Mouse (Mus musculus): ENCODE data around the gene Trp53bp2.

GRCm38 (mm10) chr1:182497736-182498135 lies 88.8 kb downstream of the Trp53bp2 start:
- TF ChIP-seq FLI1 (IDR thresholded peaks at IDR 0.05; ENCODE audit: low read length) (no peak), GATA1 (IDR thresholded peaks at IDR 0.05; ENCODE audit: borderline replicate concordance, low read length) (no peak)

All from megakaryocyte, embryonic 14.5 days (primary cell).